Mouse (Mus musculus): ENCODE data around the gene Nfkbia.

DNA sequence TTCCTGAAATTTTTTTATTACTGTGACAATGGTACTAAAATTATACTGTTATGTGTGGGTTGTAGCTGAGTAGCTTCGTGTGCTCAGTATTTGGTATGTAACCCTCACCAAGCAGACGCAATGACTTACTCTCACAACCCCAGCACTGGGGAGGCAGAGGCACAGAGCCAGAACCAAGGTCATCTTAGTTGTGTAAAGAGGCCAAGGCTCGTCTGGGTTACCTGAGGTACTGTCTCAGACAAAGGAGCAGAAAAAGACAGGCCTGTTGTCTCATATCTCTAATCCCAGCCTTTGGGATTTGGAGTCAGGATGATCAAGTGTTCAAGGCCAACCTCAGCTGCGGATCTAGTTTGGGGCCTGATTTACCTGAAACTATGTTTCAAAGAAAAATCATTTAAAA lies 10.7 kb downstream of the Nfkbia start:
- no peak for TF ChIP-seq POLR2A (IDR thresholded peaks at IDR 0.05; ENCODE audit: low read depth, low read length)
- no peak for TF ChIP-seq CTCF (IDR thresholded peaks at IDR 0.05; ENCODE audit: borderline replicate concordance, insufficient read depth, low read length)
